Mouse (Mus musculus): ENCODE results near the gene Plg.

The Plg gene

GRCm38 (mm10) chr17:12377981-12378705, at the start of gene Plg:
Plg (plus strand) TSS chr17:12378608.
- TF ChIP-seq POU5F1 (IDR thresholded peaks at IDR 0.05; ENCODE audit: borderline replicate concordance, low read length) (no peak), NANOG (IDR thresholded peaks at IDR 0.05; ENCODE audit: borderline replicate concordance, low read length) (no peak), CTCF (conservative IDR thresholded peaks at IDR 0.05; ENCODE audit: low read length) (no peak)
- Histone ChIP-seq H3K9me3 (ENCODE audit: low read length) (no peaks in the 10 kb centered on the region), H3K36me3 (ENCODE audit: insufficient read depth, low read length) (no peaks in the 10 kb centered on the region), H3K4me1 (replicated peaks; ENCODE audit: low read depth, low read length) (no peaks in the 10 kb centered on the region), H3K4me3 (replicated peaks; ENCODE audit: low read length) (no peak within 1 kb of the TSS), H3K27me3 (ENCODE audit: insufficient read depth, low read length) (no peaks in the 10 kb centered on the region)

- no peak overlapping the region for H3K4me3 ChIP-seq (replicated peaks; ENCODE audit: low read length)
Measured at GRCm38 (mm10) chr17:12335115-12335514, 43.3 kb upstream of the Plg start.

GRCm38 (mm10) chr17:12336073-12336868, 42.1 kb upstream of the Plg start:
- TF ChIP-seq CTCF (conservative IDR thresholded peaks at IDR 0.05; ENCODE audit: low read length) (no peak), POU5F1 (IDR thresholded peaks at IDR 0.05; ENCODE audit: borderline replicate concordance, low read length) (no peak), NANOG (IDR thresholded peaks at IDR 0.05; ENCODE audit: borderline replicate concordance, low read length) (no peak)
- no peak overlapping the region for H3K4me3 ChIP-seq (replicated peaks; ENCODE audit: low read length)
- H3K27me3 ChIP-seq (ENCODE audit: insufficient read depth, low read length): no peaks in the 10 kb centered on the region
- H3K4me1 ChIP-seq (replicated peaks; ENCODE audit: low read depth, low read length): no peaks in the 10 kb centered on the region
- peaks cover 7% of the 10 kb centered on the region; the same call in 1 of the 2 replicates for H3K9me3 ChIP-seq (ENCODE audit: low read length)
- no peaks in the 10 kb centered on the region for H3K36me3 ChIP-seq (ENCODE audit: insufficient read depth, low read length)

More at GRCm38 (mm10) chr17:12335115-12335514, 43.3 kb upstream of the Plg start:
- H3K36me3 ChIP-seq (ENCODE audit: insufficient read depth, low read length): no peaks in the 10 kb centered on the region
- H3K9me3 ChIP-seq (ENCODE audit: low read length): peaks cover 7% of the 10 kb centered on the region; the same call in 1 of the 2 replicates
- no peaks in the 10 kb centered on the region for H3K27me3 ChIP-seq (ENCODE audit: insufficient read depth, low read length)
- TF ChIP-seq NANOG (IDR thresholded peaks at IDR 0.05; ENCODE audit: borderline replicate concordance, low read length) (no peak), CTCF (conservative IDR thresholded peaks at IDR 0.05; ENCODE audit: low read length) (no peak), POU5F1 (IDR thresholded peaks at IDR 0.05; ENCODE audit: borderline replicate concordance, low read length) (no peak)
- no peaks in the 10 kb centered on the region for H3K4me1 ChIP-seq (replicated peaks; ENCODE audit: low read depth, low read length)

GRCm38 (mm10) chr17:12337156-12337555, 41.3 kb upstream of the Plg start:
- Histone ChIP-seq H3K36me3 (ENCODE audit: insufficient read depth, low read length) (no peaks in the 10 kb centered on the region), H3K4me1 (replicated peaks; ENCODE audit: low read depth, low read length) (no peaks in the 10 kb centered on the region), H3K9me3 (ENCODE audit: low read length) (peaks cover 7% of the 10 kb centered on the region; the same call in 1 of the 2 replicates), H3K27me3 (ENCODE audit: insufficient read depth, low read length) (no peaks in the 10 kb centered on the region), H3K4me3 (replicated peaks; ENCODE audit: low read length) (no peak overlapping the region)
- no peak for TF ChIP-seq CTCF (conservative IDR thresholded peaks at IDR 0.05; ENCODE audit: low read length)
- TF ChIP-seq POU5F1 (IDR thresholded peaks at IDR 0.05; ENCODE audit: borderline replicate concordance, low read length): no peak
- TF ChIP-seq NANOG (IDR thresholded peaks at IDR 0.05; ENCODE audit: borderline replicate concordance, low read length): no peak

GRCm38 (mm10) chr17:12343702-12344376, 34.6 kb upstream of the Plg start:
- Histone ChIP-seq H3K36me3 (ENCODE audit: insufficient read depth, low read length) (no peaks in the 10 kb centered on the region), H3K4me3 (replicated peaks; ENCODE audit: low read length) (no peak overlapping the region), H3K9me3 (ENCODE audit: low read length) (peaks cover 7% of the 10 kb centered on the region; the same call in 1 of the 2 replicates), H3K27me3 (ENCODE audit: insufficient read depth, low read length) (no peaks in the 10 kb centered on the region), H3K4me1 (replicated peaks; ENCODE audit: low read depth, low read length) (peaks cover 13% of the 10 kb centered on the region)
- TF ChIP-seq CTCF (conservative IDR thresholded peaks at IDR 0.05; ENCODE audit: low read length): no peak
- no peak for TF ChIP-seq NANOG (IDR thresholded peaks at IDR 0.05; ENCODE audit: borderline replicate concordance, low read length)
- no peak for TF ChIP-seq POU5F1 (IDR thresholded peaks at IDR 0.05; ENCODE audit: borderline replicate concordance, low read length)

GRCm38 (mm10) chr17:12347462-12347861, 30.9 kb upstream of the Plg start:
- no peaks in the 10 kb centered on the region for H3K27me3 ChIP-seq (ENCODE audit: insufficient read depth, low read length)
- H3K9me3 ChIP-seq (ENCODE audit: low read length): no peaks in the 10 kb centered on the region
- H3K4me3 ChIP-seq (replicated peaks; ENCODE audit: low read length): no peak overlapping the region
- H3K4me1 ChIP-seq (replicated peaks; ENCODE audit: low read depth, low read length): peaks cover 14% of the 10 kb centered on the region
- no peaks in the 10 kb centered on the region for H3K36me3 ChIP-seq (ENCODE audit: insufficient read depth, low read length)
- TF ChIP-seq NANOG (IDR thresholded peaks at IDR 0.05; ENCODE audit: borderline replicate concordance, low read length): no peak
- TF ChIP-seq POU5F1 (IDR thresholded peaks at IDR 0.05; ENCODE audit: borderline replicate concordance, low read length): no peak
- no peak for TF ChIP-seq CTCF (conservative IDR thresholded peaks at IDR 0.05; ENCODE audit: low read length)

- Histone ChIP-seq H3K36me3 (ENCODE audit: insufficient read depth, low read length) (no peaks in the 10 kb centered on the region), H3K9me3 (ENCODE audit: low read length) (no peaks in the 10 kb centered on the region), H3K4me1 (replicated peaks; ENCODE audit: low read depth, low read length) (peaks cover 18% of the 10 kb centered on the region), H3K4me3 (replicated peaks; ENCODE audit: low read length) (no peak overlapping the region), H3K27me3 (ENCODE audit: insufficient read depth, low read length) (no peaks in the 10 kb centered on the region)
- TF ChIP-seq NANOG (IDR thresholded peaks at IDR 0.05; ENCODE audit: borderline replicate concordance, low read length) (no peak), CTCF (conservative IDR thresholded peaks at IDR 0.05; ENCODE audit: low read length) (no peak), POU5F1 (IDR thresholded peaks at IDR 0.05; ENCODE audit: borderline replicate concordance, low read length) (no peak)
Measured at GRCm38 (mm10) chr17:12351564-12351963, 26.8 kb upstream of the Plg start.

GRCm38 (mm10) chr17:12352781-12353180, 25.6 kb upstream of the Plg start:
- no peak for TF ChIP-seq CTCF (conservative IDR thresholded peaks at IDR 0.05; ENCODE audit: low read length)
- TF ChIP-seq POU5F1 (IDR thresholded peaks at IDR 0.05; ENCODE audit: borderline replicate concordance, low read length): no peak
- TF ChIP-seq NANOG (IDR thresholded peaks at IDR 0.05; ENCODE audit: borderline replicate concordance, low read length): no peak
- H3K36me3 ChIP-seq (ENCODE audit: insufficient read depth, low read length): no peaks in the 10 kb centered on the region
- peaks cover 7% of the 10 kb centered on the region for H3K27me3 ChIP-seq (ENCODE audit: insufficient read depth, low read length)
- no peak overlapping the region for H3K4me3 ChIP-seq (replicated peaks; ENCODE audit: low read length)
- H3K4me1 ChIP-seq (replicated peaks; ENCODE audit: low read depth, low read length): peaks cover 18% of the 10 kb centered on the region
- no peaks in the 10 kb centered on the region for H3K9me3 ChIP-seq (ENCODE audit: low read length)

Data from E14TG2a.4 (cell line).